Mouse (Mus musculus) activated CD4-positive, CD25-positive, alpha-beta regulatory T cell (primary cell): ENCODE results near the gene Cd82. TPM values are rescaled to one million over a fixed set of nuclear protein-coding genes. Genes with fewer than 3 reads are reported as not detected.

Source experiments
- polyA plus RNA-seq, 2 experiments: library from polyadenylated mRNA; unstranded; fragments of 100-300 nt; shearing (Covaris generic); gene quantifications; one replicate each; pipeline ENCODE4 v1.2.1; 2017

Gene Cd82
- 100 to 1,000 TPM; 702 to 722 TPM for polyA plus RNA-seq

DNA sequence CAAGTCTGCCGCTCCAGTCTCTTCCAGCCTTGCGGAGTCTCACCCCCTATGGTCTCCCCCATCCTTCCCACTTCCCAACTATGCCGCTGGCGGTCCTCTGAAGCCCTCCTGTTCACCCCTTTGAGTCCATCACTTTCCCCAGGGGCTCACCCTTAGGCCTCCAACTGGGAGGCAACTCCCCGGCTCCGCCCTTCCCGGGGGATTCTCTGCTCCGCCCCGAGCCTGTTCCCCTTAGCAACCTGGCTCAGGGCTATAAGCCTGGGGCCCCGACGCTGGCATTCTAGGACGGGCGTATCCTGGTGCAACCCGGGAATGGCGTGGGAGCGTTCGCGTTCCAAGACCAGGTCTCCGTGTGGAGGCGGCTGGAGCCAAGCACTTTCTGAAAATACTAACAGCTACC, at the start of gene Cd82:
Cd82 (minus strand) TSS at position 381 of the 400 bp plus-strand sequence.

Other genes starting within 250 kb of the Cd82 start
- not detected for gene Tspan18, start 128.6 kb downstream of the Cd82 start, polyA plus RNA-seq
- gene Gm10803, start 97.4 kb upstream of the Cd82 start, polyA plus RNA-seq, result not detected
- under 1 TPM in 1 of 2 experiments, not detected in 1; 0.09 TPM for gene Alx4, start 179.2 kb upstream of the Cd82 start, polyA plus RNA-seq